Mouse (Mus musculus) erythroblast, embryonic 14.5 days (primary cell): Measurements from ENCODE around the gene Obox7.
"Not testable (repeated sequence)": the region's sequence is repeated elsewhere in the genome, so short reads cannot be mapped to it uniquely, and the experiment has no call there.

ENCODE experiments used
- GATA1 ChIP-seq: IDR thresholded peaks from 2 replicates; pipeline ENCODE4 v1.6.1; 2012; ENCODE audit warnings: low read length, inconsistent platforms, mixed read lengths
- TAL1 ChIP-seq: IDR thresholded peaks from 3 replicates; pipeline ENCODE4 v1.6.1; 2012; ENCODE audit warnings: low read length, inconsistent platforms, mixed read lengths

GRCm38 (mm10) chr7:14659196-14659595, at the start of gene Obox7:
- not testable (repeated sequence) for TF ChIP-seq GATA1, TAL1
